Mouse (Mus musculus): ENCODE results near the gene Hoxb13. TPM values are rescaled to one million over a fixed set of nuclear protein-coding genes. Genes with fewer than 3 reads are reported as not detected.

Hoxb13 gene
- polyA plus RNA-seq, 1 experiment from 2014 or later = not detected

- no peaks in the 10 kb centered on the region for H3K36me3 ChIP-seq (ENCODE audit: insufficient read depth, low read length)
- DNase-seq (ENCODE audit: low spot score) = no peak
- H3K9ac ChIP-seq (ENCODE audit: low read depth, low read length) = no peak overlapping the region
- no peak overlapping the region for H3K4me2 ChIP-seq (ENCODE audit: low read length)
- peaks cover 94% of the 10 kb centered on the region for H3K27me3 ChIP-seq (ENCODE audit: insufficient read depth, low read length)
- no peaks in the 10 kb centered on the region for H3K9me3 ChIP-seq (replicated peaks; ENCODE audit: low read length)
- ATAC-seq (replicated peaks; ENCODE audit: low FRiP score, low read depth) = no peak
- H3K4me3 ChIP-seq (replicated peaks; ENCODE audit: low read depth, low read length) = no peak overlapping the region
- no peaks in the 10 kb centered on the region for H3K4me1 ChIP-seq (replicated peaks; ENCODE audit: insufficient read depth, low read length)
- no peak for TF ChIP-seq CTCF (IDR thresholded peaks at IDR 0.05; ENCODE audit: low read depth)
- H3K27ac ChIP-seq = no peak overlapping the region
Measured at GRCm38 (mm10) chr11:96184233-96184632, 9.9 kb upstream of the Hoxb13 start.

GRCm38 (mm10) chr11:96187321-96187720, 6.8 kb upstream of the Hoxb13 start:
- DNase-seq (ENCODE audit: low spot score) (no peak), ATAC-seq (replicated peaks; ENCODE audit: low FRiP score, low read depth) (no peak)
- Histone ChIP-seq H3K36me3 (ENCODE audit: insufficient read depth, low read length) (no peaks in the 10 kb centered on the region), H3K9ac (ENCODE audit: low read depth, low read length) (no peak overlapping the region), H3K27me3 (ENCODE audit: insufficient read depth, low read length) (peaks cover 93% of the 10 kb centered on the region), H3K9me3 (replicated peaks; ENCODE audit: low read length) (no peaks in the 10 kb centered on the region), H3K4me3 (replicated peaks; ENCODE audit: low read depth, low read length) (no peak overlapping the region), H3K4me2 (ENCODE audit: low read length) (no peak overlapping the region), H3K4me1 (replicated peaks; ENCODE audit: insufficient read depth, low read length) (no peaks in the 10 kb centered on the region), H3K27ac (no peak overlapping the region)
- TF ChIP-seq CTCF (IDR thresholded peaks at IDR 0.05; ENCODE audit: low read depth) = no peak
- 10% methylated on average over 4 of the region's 4 CpGs for WGBS

GRCm38 (mm10) chr11:96189810-96190522, 4.2 kb upstream of the Hoxb13 start:
- TF ChIP-seq CTCF (IDR thresholded peaks at IDR 0.05; ENCODE audit: low read depth) = no peak
- H3K36me3 ChIP-seq (ENCODE audit: insufficient read depth, low read length) = no peaks in the 10 kb centered on the region
- no peak overlapping the region for H3K27ac ChIP-seq
- no peaks in the 10 kb centered on the region; the same call in 1 of the 2 replicates for H3K4me1 ChIP-seq (replicated peaks; ENCODE audit: insufficient read depth, low read length)
- 2% methylated on average over 28 of the region's 28 CpGs for WGBS
- no peak overlapping the region for H3K4me3 ChIP-seq (replicated peaks; ENCODE audit: low read depth, low read length)
- H3K9ac ChIP-seq (ENCODE audit: low read depth, low read length) = no peak overlapping the region
- peaks cover 95% of the 10 kb centered on the region for H3K27me3 ChIP-seq (ENCODE audit: insufficient read depth, low read length)
- no peak for DNase-seq (ENCODE audit: low spot score)
- H3K9me3 ChIP-seq (replicated peaks; ENCODE audit: low read length) = no peaks in the 10 kb centered on the region
- ATAC-seq (replicated peaks; ENCODE audit: low FRiP score, low read depth) = no peak
- H3K4me2 ChIP-seq (ENCODE audit: low read length) = no peak overlapping the region

- no peak overlapping the region for H3K27ac ChIP-seq
- H3K36me3 ChIP-seq (ENCODE audit: insufficient read depth, low read length) = no peaks in the 10 kb centered on the region
- 10% methylated on average over 5 of the region's 5 CpGs for WGBS
- no peak for ATAC-seq (replicated peaks; ENCODE audit: low FRiP score, low read depth)
- TF ChIP-seq CTCF (IDR thresholded peaks at IDR 0.05; ENCODE audit: low read depth) = no peak
- DNase-seq (ENCODE audit: low spot score) = no peak
- H3K9ac ChIP-seq (ENCODE audit: low read depth, low read length) = no peak overlapping the region
- H3K9me3 ChIP-seq (replicated peaks; ENCODE audit: low read length) = no peaks in the 10 kb centered on the region
- H3K4me1 ChIP-seq (replicated peaks; ENCODE audit: insufficient read depth, low read length) = no peaks in the 10 kb centered on the region; the same call in 1 of the 2 replicates
- no peak overlapping the region for H3K4me2 ChIP-seq (ENCODE audit: low read length)
- H3K4me3 ChIP-seq (replicated peaks; ENCODE audit: low read depth, low read length) = no peak overlapping the region
- peaks cover 95% of the 10 kb centered on the region for H3K27me3 ChIP-seq (ENCODE audit: insufficient read depth, low read length)
Measured at GRCm38 (mm10) chr11:96191132-96191531, 3.0 kb upstream of the Hoxb13 start.

- no peak overlapping the region for H3K9ac ChIP-seq (ENCODE audit: low read depth, low read length)
- H3K4me3 ChIP-seq (replicated peaks; ENCODE audit: low read depth, low read length) = peak overlapping the region; percentile 17; the same call in 1 of the 2 replicates
- H3K36me3 ChIP-seq (ENCODE audit: insufficient read depth, low read length) = no peaks in the 10 kb centered on the region
- WGBS = 2% methylated on average over 10 of the region's 10 CpGs
- peaks cover 96% of the 10 kb centered on the region for H3K27me3 ChIP-seq (ENCODE audit: insufficient read depth, low read length)
- TF ChIP-seq CTCF (IDR thresholded peaks at IDR 0.05; ENCODE audit: low read depth) = no peak
- ATAC-seq (replicated peaks; ENCODE audit: low FRiP score, low read depth) (no peak), DNase-seq (ENCODE audit: low spot score) (no peak)
- peak overlapping the region; percentile 37 for H3K4me2 ChIP-seq (ENCODE audit: low read length)
- H3K9me3 ChIP-seq (replicated peaks; ENCODE audit: low read length) = no peaks in the 10 kb centered on the region
- no peak overlapping the region for H3K27ac ChIP-seq
- H3K4me1 ChIP-seq (replicated peaks; ENCODE audit: insufficient read depth, low read length) = no peaks in the 10 kb centered on the region; the same call in 1 of the 2 replicates
Measured at GRCm38 (mm10) chr11:96194401-96194710, 240 bp downstream of the Hoxb13 start.

GRCm38 (mm10) chr11:96194961-96195640, 985 bp downstream of the Hoxb13 start:
- Histone ChIP-seq H3K36me3 (ENCODE audit: insufficient read depth, low read length) (no peaks in the 10 kb centered on the region), H3K9ac (ENCODE audit: low read depth, low read length) (no peak overlapping the region), H3K27ac (no peak overlapping the region), H3K4me3 (replicated peaks; ENCODE audit: low read depth, low read length) (no peak overlapping the region), H3K4me2 (ENCODE audit: low read length) (no peak overlapping the region), H3K9me3 (replicated peaks; ENCODE audit: low read length) (no peaks in the 10 kb centered on the region), H3K27me3 (ENCODE audit: insufficient read depth, low read length) (peaks cover 97% of the 10 kb centered on the region), H3K4me1 (replicated peaks; ENCODE audit: insufficient read depth, low read length) (no peaks in the 10 kb centered on the region; the same call in 1 of the 2 replicates)
- no peak for TF ChIP-seq CTCF (IDR thresholded peaks at IDR 0.05; ENCODE audit: low read depth)
- DNase-seq (ENCODE audit: low spot score) (no peak), ATAC-seq (replicated peaks; ENCODE audit: low FRiP score, low read depth) (no peak)
- 5% methylated on average over 11 of the region's 11 CpGs for WGBS
